Mouse (Mus musculus): ENCODE results near the gene Ppp4r1.

DNA sequence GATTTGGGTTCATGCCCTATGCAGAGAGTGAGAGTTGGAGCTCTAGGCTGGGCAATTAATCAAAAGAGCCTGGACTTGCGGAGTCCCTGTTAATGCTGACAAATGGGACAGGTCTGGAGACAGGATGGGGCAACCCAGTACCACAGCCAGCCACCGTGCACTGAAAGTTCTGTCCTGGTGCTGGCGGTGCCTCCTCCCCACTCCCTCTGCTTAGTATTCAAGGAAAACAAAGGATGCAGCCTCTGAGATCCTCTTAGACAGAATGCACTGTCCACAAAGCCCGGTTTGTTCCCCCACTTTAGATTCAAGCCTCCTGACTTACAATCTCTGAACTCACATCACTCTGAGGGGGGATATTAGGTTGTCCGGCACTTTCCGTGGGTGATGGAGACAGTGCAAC lies 36.1 kb upstream of the Ppp4r1 start:
- TF ChIP-seq CTCF (conservative IDR thresholded peaks at IDR 0.05; ENCODE audit: low read length) (no peak), POU5F1 (IDR thresholded peaks at IDR 0.05; ENCODE audit: borderline replicate concordance, low read length) (no peak)
